Comparison of ENCODE assay signal across 18 mouse cellular contexts in the genomic region with DNA sequence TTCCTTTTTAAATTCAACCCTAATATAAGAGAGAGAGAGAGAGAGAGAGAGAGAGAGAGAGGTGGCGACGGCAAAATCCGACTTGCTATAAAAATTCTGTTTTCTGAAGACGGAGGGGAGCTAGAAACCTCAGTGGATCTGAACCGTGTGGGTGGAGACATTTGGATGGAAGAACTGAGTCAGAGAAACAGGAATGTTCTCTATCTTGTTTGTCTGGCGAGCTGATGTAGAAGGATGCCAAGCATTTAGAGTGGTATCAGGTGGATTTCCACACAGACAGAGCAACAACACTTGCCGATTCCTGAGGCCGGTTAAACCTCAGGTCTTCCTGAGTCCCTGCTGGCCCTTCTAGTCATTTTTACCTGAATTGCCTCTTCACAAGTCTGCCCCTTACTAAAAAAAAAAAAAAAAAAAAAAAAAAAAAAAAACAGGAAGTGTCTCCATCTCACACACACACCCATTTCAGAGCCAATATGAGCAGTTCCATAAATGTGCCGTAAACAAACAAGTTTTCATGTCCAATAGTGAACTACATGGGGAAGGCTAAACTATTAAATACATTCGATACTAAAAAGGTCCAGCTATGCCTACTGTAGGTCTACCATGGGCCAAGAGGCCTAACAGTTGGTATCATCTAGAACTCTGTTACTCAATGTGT.
A peak's percentile ranks its signal among the peaks of the same experiment; 100 is the strongest.
DNase-seq lines count a peak whose midpoint lies in the region; ATAC-seq and TF ChIP-seq lines count a peak whose summit lies in the region.
"Had no signal": no experiment of that assay in that cellular context is flagged by ENCODE, and none has a peak within 500 bp of the region (broad histone marks: within the 10 kb centered on the region; RNA-seq: fewer than 3 reads in every experiment).

No protein-coding gene starts in this region.

- no peak for TF ChIP-seq CTCF in cerebellum, adult 2 months (IDR thresholded peaks at IDR 0.05; ENCODE audit: borderline replicate concordance, insufficient read depth, low read depth, low read length)

- H3K9me3 ChIP-seq in hindbrain, embryonic 16.5 days (ENCODE audit: control insufficient read depth, low read length), result no peaks in the 10 kb centered on the region
- no peaks in the 10 kb centered on the region for H3K9me3 ChIP-seq in hindbrain, embryonic 12.5 days (replicated peaks)
- H3K9me3 ChIP-seq in heart, embryonic 16.5 days (replicated peaks; ENCODE audit: control insufficient read depth, low read length), result no peaks in the 10 kb centered on the region
- H3K9me3 ChIP-seq: embryonic facial prominence, embryonic 10.5 days; liver, embryonic 12.5 days had no signal

- WGBS in hindbrain, embryonic 16.5 days, result 93% methylated on average over 10 of the region's 10 CpGs
- WGBS in hindbrain, embryonic 12.5 days, result 92% methylated on average over 10 of the region's 10 CpGs
- WGBS in heart, embryonic 16.5 days, result 63% methylated on average over 10 of the region's 10 CpGs
- 93% methylated on average over 10 of the region's 10 CpGs for WGBS in cerebellum, adult 2 months

- H3K4me3 ChIP-seq in hindbrain, embryonic 16.5 days (ENCODE audit: low read length), result no peak overlapping the region
- H3K4me3 ChIP-seq in hindbrain, embryonic 12.5 days, result no peak overlapping the region
- no peak overlapping the region for H3K4me3 ChIP-seq in heart, embryonic 16.5 days (ENCODE audit: low read length)
- H3K4me3 ChIP-seq in cerebellum, adult 2 months (replicated peaks; ENCODE audit: insufficient read depth, low read depth, low read length), result no peak overlapping the region
- H3K4me3 ChIP-seq: embryonic facial prominence, embryonic 10.5 days; liver, embryonic 12.5 days had no signal

- H3K4me1 ChIP-seq in hindbrain, embryonic 16.5 days (ENCODE audit: control insufficient read depth, insufficient read depth, low read depth, low read length), result no peaks in the 10 kb centered on the region
- H3K4me1 ChIP-seq in hindbrain, embryonic 12.5 days, result no peaks in the 10 kb centered on the region
- peaks cover 9% of the 10 kb centered on the region; the same call in 1 of the 2 replicates for H3K4me1 ChIP-seq in heart, embryonic 16.5 days (ENCODE audit: control insufficient read depth, insufficient read depth, low read length)
- H3K4me1 ChIP-seq in cerebellum, adult 2 months (ENCODE audit: control insufficient read depth, insufficient read depth, low read length), result no peaks in the 10 kb centered on the region
- H3K4me1 ChIP-seq: embryonic facial prominence, embryonic 10.5 days; liver, embryonic 12.5 days had no signal

- H3K27me3 ChIP-seq in hindbrain, embryonic 16.5 days (replicated peaks; ENCODE audit: control insufficient read depth, insufficient read depth, low read length), result no peaks in the 10 kb centered on the region
- H3K27me3 ChIP-seq in hindbrain, embryonic 12.5 days, result no peaks in the 10 kb centered on the region
- no peaks in the 10 kb centered on the region for H3K27me3 ChIP-seq in heart, embryonic 16.5 days (ENCODE audit: control insufficient read depth, insufficient read depth, low read length)
- no peaks in the 10 kb centered on the region for H3K27me3 ChIP-seq in cerebellum, adult 2 months (ENCODE audit: control insufficient read depth, insufficient read depth, low read length)
- H3K27me3 ChIP-seq: liver, embryonic 12.5 days had no signal

- ATAC-seq in hindbrain, embryonic 16.5 days, result 0 out of 2 replicates have a peak, but pooled peaks have one; percentile 44
- no peak for ATAC-seq in hindbrain, embryonic 12.5 days (ENCODE audit: low FRiP score)
- 0 out of 2 replicates have a peak, but pooled peaks have one; percentile 32 for ATAC-seq in heart, embryonic 16.5 days (replicated peaks; ENCODE audit: extremely low read depth, insufficient read depth, low FRiP score)
- ATAC-seq: forebrain, embryonic 14.5 days; liver, embryonic 12.5 days had no signal

- peak; percentile 1 for DNase-seq in MEL-GATA-1-ER (ENCODE audit: extremely low read depth, low read depth)
- peak; percentile 67 for DNase-seq in lung, postnatal 36 days
- no peak for DNase-seq in layer of hippocampus, postnatal 14 days (ENCODE audit: low spot score in 2 of 2)
- DNase-seq in cerebellum, adult 2 months, result no peak
- no peak for DNase-seq in gastrocnemius, postnatal 10 days
- DNase-seq: cerebellum, adult 9-11 months; gastrocnemius, postnatal 36 days; kidney, adult 2 months; right cerebral cortex, postnatal 4 days; thymus, postnatal 36 days had no signal

- TF ChIP-seq POLR2A in cerebellum, adult 2 months (IDR thresholded peaks at IDR 0.05; ENCODE audit: borderline replicate concordance, insufficient read depth, low read length), result no peak

- H3K9ac ChIP-seq in hindbrain, embryonic 16.5 days (ENCODE audit: low read depth, low read length), result no peak overlapping the region
- H3K9ac ChIP-seq in hindbrain, embryonic 12.5 days, result no peak overlapping the region
- H3K9ac ChIP-seq in heart, embryonic 16.5 days (ENCODE audit: low read length), result no peak overlapping the region
- H3K9ac ChIP-seq: hindbrain, embryonic 14.5 days; liver, embryonic 12.5 days had no signal

- no peaks in the 10 kb centered on the region for H3K36me3 ChIP-seq in hindbrain, embryonic 16.5 days (ENCODE audit: control insufficient read depth, insufficient read depth, low read length)
- no peaks in the 10 kb centered on the region for H3K36me3 ChIP-seq in hindbrain, embryonic 12.5 days
- no peaks in the 10 kb centered on the region for H3K36me3 ChIP-seq in heart, embryonic 16.5 days (ENCODE audit: control insufficient read depth, insufficient read depth)
- H3K36me3 ChIP-seq: G1E; liver, embryonic 12.5 days had no signal

- H3K4me2 ChIP-seq in hindbrain, embryonic 16.5 days (ENCODE audit: low read length), result no peak overlapping the region
- H3K4me2 ChIP-seq in hindbrain, embryonic 12.5 days (replicated peaks), result no peak overlapping the region
- H3K4me2 ChIP-seq in heart, embryonic 16.5 days (ENCODE audit: low read depth, low read length), result no peak overlapping the region
- H3K4me2 ChIP-seq: hindbrain, embryonic 14.5 days; liver, embryonic 12.5 days had no signal

- no peak overlapping the region for H3K27ac ChIP-seq in hindbrain, embryonic 16.5 days (ENCODE audit: low read depth, low read length)
- no peak overlapping the region for H3K27ac ChIP-seq in hindbrain, embryonic 12.5 days
- H3K27ac ChIP-seq in heart, embryonic 16.5 days (ENCODE audit: low read length), result no peak overlapping the region
- no peak overlapping the region for H3K27ac ChIP-seq in cerebellum, adult 2 months (ENCODE audit: insufficient read depth, low read length)
- H3K27ac ChIP-seq: embryonic facial prominence, embryonic 10.5 days; hindbrain, embryonic 14.5 days; liver, embryonic 12.5 days had no signal

Comparison
In these comparisons a context has a peak if more than half of its experiments do, and no peak if none do; other contexts are left out.
1. DNase-seq: peak in MEL-GATA-1-ER (single experiment) and lung, postnatal 36 days (single experiment); none in layer of hippocampus, postnatal 14 days (0 of 2), cerebellum, adult 2 months (0 of 2) and gastrocnemius, postnatal 10 days (single experiment).